Mouse (Mus musculus): ENCODE measurements around the gene Shf. TPM values are rescaled to one million over a fixed set of nuclear protein-coding genes. Genes with fewer than 3 reads are reported as not detected.
A peak's percentile ranks its signal among the peaks of the same experiment; 100 is the strongest.

Shf gene
- polyA plus RNA-seq, 1 experiment from 2014 or later = 3.5 TPM

GRCm38 (mm10) chr2:122354191-122354929 is 14.6 kb downstream of the Shf start:
- Histone ChIP-seq H3K4me1 (ENCODE audit: control insufficient read depth, insufficient read depth, low read length) (peaks cover 12% of the 10 kb centered on the region), H3K27ac (ENCODE audit: low read depth, low read length) (no peak overlapping the region), H3K9ac (ENCODE audit: low read depth, low read length) (no peak overlapping the region), H3K27me3 (ENCODE audit: control insufficient read depth, insufficient read depth, low read length) (no peaks in the 10 kb centered on the region), H3K36me3 (ENCODE audit: control insufficient read depth, insufficient read depth, low read length) (peaks cover 25% of the 10 kb centered on the region; the same call in 1 of the 2 replicates), H3K9me3 (ENCODE audit: control insufficient read depth, low read length) (no peaks in the 10 kb centered on the region), H3K4me3 (ENCODE audit: low read length) (no peak overlapping the region), H3K4me2 (replicated peaks; ENCODE audit: low read depth, low read length) (no peak overlapping the region)
- 71% methylated on average over 12 of the region's 12 CpGs for WGBS
- ATAC-seq (ENCODE audit: low FRiP score, low TSS enrichment) = no peak

DNA sequence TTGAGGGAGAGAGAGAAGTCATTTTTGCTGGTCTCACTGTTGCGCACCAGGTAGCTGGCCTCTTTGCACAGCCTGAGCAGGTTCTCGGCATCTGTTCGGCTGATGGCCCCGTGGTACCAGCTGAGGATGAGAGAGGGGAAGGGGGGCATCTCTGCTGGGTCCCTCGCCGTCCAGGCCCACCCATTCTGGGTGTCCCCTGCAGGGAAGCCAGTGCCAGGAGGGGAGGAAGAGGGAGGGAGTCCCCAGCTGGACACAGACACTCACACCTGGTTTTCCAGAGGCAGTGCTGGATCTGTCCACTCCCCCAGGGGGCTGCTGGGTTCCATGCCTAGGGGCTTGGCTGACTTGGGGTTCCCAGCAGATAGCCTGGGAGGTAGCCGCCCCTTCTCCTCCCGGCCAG is 15.2 kb downstream of the Shf start:
- Histone ChIP-seq H3K4me1 (ENCODE audit: control insufficient read depth, insufficient read depth, low read length) (peaks cover 17% of the 10 kb centered on the region), H3K27me3 (ENCODE audit: control insufficient read depth, insufficient read depth, low read length) (no peaks in the 10 kb centered on the region), H3K4me3 (ENCODE audit: low read length) (no peak overlapping the region), H3K4me2 (replicated peaks; ENCODE audit: low read depth, low read length) (no peak overlapping the region), H3K27ac (ENCODE audit: low read depth, low read length) (no peak overlapping the region), H3K36me3 (ENCODE audit: control insufficient read depth, insufficient read depth, low read length) (peaks cover 25% of the 10 kb centered on the region; the same call in 1 of the 2 replicates), H3K9ac (ENCODE audit: low read depth, low read length) (no peak overlapping the region), H3K9me3 (ENCODE audit: control insufficient read depth, low read length) (no peaks in the 10 kb centered on the region)
- ATAC-seq (ENCODE audit: low FRiP score, low TSS enrichment) = no peak
- WGBS = 81% methylated on average over 8 of the region's 8 CpGs

DNA sequence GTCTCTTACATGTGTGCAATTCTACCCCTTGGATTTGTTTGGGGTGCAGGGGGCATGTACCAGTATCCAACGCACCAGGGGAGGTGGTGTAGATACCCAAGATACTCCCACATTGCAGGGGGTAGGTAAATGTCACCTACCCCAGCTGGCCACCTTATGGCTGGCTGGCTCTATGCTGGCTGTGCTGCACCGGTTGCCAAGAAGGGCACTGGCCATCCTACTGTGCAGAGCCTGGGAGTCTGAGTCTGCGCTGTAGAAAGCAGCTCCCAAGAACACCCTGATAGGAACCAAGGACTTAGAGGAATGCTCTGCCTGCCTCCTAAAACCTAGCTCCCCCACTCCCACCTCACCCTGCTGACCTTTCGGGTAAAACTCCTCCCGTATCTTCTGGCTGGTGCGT is 16.0 kb downstream of the Shf start:
- peaks cover 17% of the 10 kb centered on the region for H3K4me1 ChIP-seq (ENCODE audit: control insufficient read depth, insufficient read depth, low read length)
- ATAC-seq (ENCODE audit: low FRiP score, low TSS enrichment) = no peak
- H3K27ac ChIP-seq (ENCODE audit: low read depth, low read length) = no peak overlapping the region
- no peak overlapping the region for H3K4me2 ChIP-seq (replicated peaks; ENCODE audit: low read depth, low read length)
- H3K36me3 ChIP-seq (ENCODE audit: control insufficient read depth, insufficient read depth, low read length) = peaks cover 25% of the 10 kb centered on the region; the same call in 1 of the 2 replicates
- H3K9me3 ChIP-seq (ENCODE audit: control insufficient read depth, low read length) = no peaks in the 10 kb centered on the region
- H3K4me3 ChIP-seq (ENCODE audit: low read length) = no peak overlapping the region
- WGBS = 53% methylated on average over 6 of the region's 6 CpGs
- H3K27me3 ChIP-seq (ENCODE audit: control insufficient read depth, insufficient read depth, low read length) = no peaks in the 10 kb centered on the region
- H3K9ac ChIP-seq (ENCODE audit: low read depth, low read length) = no peak overlapping the region

DNA sequence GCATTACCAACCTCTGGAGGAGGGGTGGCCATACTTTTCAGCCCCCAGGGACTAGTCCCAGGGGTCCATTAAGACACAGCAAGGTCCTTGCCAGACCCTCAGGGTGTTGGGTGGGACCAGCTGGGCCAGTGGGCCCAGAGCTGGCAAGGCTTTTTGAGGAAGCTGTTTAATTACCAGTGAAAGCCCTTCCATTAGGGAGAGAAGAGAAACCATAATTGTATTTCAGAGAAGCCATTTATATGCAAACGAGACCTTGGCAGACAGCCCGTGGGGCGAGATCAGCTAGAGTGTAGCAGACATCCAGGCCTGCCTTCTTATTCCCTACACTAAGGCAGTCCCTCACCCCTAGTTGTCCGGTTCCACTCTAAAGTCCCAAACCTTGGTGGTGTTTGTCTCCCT is 17.0 kb downstream of the Shf start:
- H3K27ac ChIP-seq (ENCODE audit: low read depth, low read length) = no peak overlapping the region
- H3K27me3 ChIP-seq (ENCODE audit: control insufficient read depth, insufficient read depth, low read length) = no peaks in the 10 kb centered on the region
- H3K4me1 ChIP-seq (ENCODE audit: control insufficient read depth, insufficient read depth, low read length) = peaks cover 19% of the 10 kb centered on the region
- H3K9me3 ChIP-seq (ENCODE audit: control insufficient read depth, low read length) = no peaks in the 10 kb centered on the region
- H3K9ac ChIP-seq (ENCODE audit: low read depth, low read length) = no peak overlapping the region
- H3K4me3 ChIP-seq (ENCODE audit: low read length) = no peak overlapping the region
- no peak overlapping the region for H3K4me2 ChIP-seq (replicated peaks; ENCODE audit: low read depth, low read length)
- 59% methylated on average over 4 of the region's 4 CpGs for WGBS
- no peak for ATAC-seq (ENCODE audit: low FRiP score, low TSS enrichment)
- peaks cover 20% of the 10 kb centered on the region; the same call in 1 of the 2 replicates for H3K36me3 ChIP-seq (ENCODE audit: control insufficient read depth, insufficient read depth, low read length)

DNA sequence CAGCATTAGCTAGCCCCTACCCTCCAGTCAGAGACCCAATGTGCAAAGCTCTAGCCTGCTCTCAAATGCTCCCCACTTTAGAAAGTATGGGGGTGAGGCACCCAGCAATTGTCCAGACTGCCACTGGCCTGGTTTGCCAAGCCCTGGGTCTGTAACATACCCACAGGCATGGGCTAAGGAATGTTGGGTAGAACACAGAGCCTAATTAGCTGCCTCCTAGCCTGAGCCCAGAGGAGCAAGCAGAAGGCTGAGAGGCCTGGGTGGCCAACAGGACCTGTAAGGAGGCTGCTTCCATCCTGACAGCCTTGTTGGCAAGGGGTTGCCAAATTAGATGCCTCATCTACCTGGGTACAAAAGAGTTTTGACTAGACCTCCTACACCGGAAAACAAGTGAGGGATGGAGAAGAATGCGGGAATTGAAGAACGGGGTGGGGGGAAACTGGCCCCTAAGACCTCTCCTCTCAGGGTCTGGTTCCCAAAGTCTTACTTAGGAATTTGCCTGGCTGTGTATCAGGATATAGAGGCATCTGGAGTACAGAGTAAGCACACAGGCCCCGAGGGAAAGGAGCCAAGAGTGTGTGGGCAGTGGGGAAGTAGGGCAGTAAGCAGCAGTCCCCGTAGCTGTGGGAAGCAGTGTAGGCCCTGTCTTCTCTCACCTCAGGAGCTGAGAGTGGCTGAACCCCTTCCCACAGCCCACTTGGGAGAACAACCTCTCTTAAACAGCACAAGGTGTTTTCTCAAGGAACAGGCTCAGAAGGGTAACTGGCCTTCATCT is 17.6 kb downstream of the Shf start:
- H3K27ac ChIP-seq (ENCODE audit: low read depth, low read length) = no peak overlapping the region
- WGBS = 75% methylated on average over 5 of the region's 5 CpGs
- no peak overlapping the region for H3K4me3 ChIP-seq (ENCODE audit: low read length)
- no peak overlapping the region for H3K9ac ChIP-seq (ENCODE audit: low read depth, low read length)
- ATAC-seq (ENCODE audit: low FRiP score, low TSS enrichment) = no peak
- H3K36me3 ChIP-seq (ENCODE audit: control insufficient read depth, insufficient read depth, low read length) = peaks cover 15% of the 10 kb centered on the region; the same call in 1 of the 2 replicates
- peaks cover 19% of the 10 kb centered on the region for H3K4me1 ChIP-seq (ENCODE audit: control insufficient read depth, insufficient read depth, low read length)
- H3K9me3 ChIP-seq (ENCODE audit: control insufficient read depth, low read length) = no peaks in the 10 kb centered on the region
- H3K27me3 ChIP-seq (ENCODE audit: control insufficient read depth, insufficient read depth, low read length) = no peaks in the 10 kb centered on the region
- no peak overlapping the region for H3K4me2 ChIP-seq (replicated peaks; ENCODE audit: low read depth, low read length)

DNA sequence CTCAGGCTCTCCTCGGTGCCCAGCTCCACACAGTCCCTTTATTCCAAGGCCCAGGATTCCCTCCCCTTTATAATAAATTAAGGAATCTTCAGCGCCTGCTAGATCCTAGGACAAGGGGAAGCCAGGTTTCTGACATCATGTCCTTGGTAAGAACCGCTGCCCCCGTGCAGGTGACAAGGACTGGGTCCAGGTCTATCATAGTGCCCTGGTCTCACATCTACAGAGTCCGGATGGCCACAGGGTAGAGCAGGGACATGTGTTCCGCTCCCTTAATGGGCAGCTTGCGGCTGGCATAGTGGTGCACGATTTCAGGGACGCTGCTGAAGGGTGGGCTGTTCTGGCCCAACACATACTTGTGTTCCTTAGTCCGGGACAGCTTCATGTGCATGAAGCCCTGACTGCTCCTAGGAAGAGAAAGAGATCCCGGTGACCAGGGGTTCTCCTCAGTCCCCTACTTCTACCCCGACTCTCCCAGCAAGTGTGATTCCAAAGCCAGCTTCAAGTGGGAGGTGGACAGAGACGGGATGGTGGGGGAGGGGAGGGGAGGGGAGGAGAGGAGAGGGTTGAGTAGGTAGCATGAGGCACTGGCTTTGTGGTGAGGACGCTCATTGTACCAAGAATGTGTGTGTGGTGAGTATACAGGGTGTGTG is 19.7 kb downstream of the Shf start:
- Histone ChIP-seq H3K36me3 (ENCODE audit: control insufficient read depth, insufficient read depth, low read length) (peaks cover 15% of the 10 kb centered on the region; the same call in 1 of the 2 replicates), H3K27ac (ENCODE audit: low read depth, low read length) (peak overlapping the region; percentile 92), H3K4me2 (replicated peaks; ENCODE audit: low read depth, low read length) (peak overlapping the region; percentile 76), H3K4me3 (ENCODE audit: low read length) (peak overlapping the region; percentile 62), H3K4me1 (ENCODE audit: control insufficient read depth, insufficient read depth, low read length) (peaks cover 19% of the 10 kb centered on the region), H3K9me3 (ENCODE audit: control insufficient read depth, low read length) (no peaks in the 10 kb centered on the region), H3K9ac (ENCODE audit: low read depth, low read length) (peak overlapping the region; percentile 75), H3K27me3 (ENCODE audit: control insufficient read depth, insufficient read depth, low read length) (no peaks in the 10 kb centered on the region)
- WGBS = 10% methylated on average over 14 of the region's 14 CpGs
- peak; percentile 53 for ATAC-seq (ENCODE audit: low FRiP score, low TSS enrichment)

GRCm38 (mm10) chr2:122348531-122349131 is 20.3 kb downstream of the Shf start:
- peak overlapping the region; percentile 92 for H3K27ac ChIP-seq (ENCODE audit: low read depth, low read length)
- H3K36me3 ChIP-seq (ENCODE audit: control insufficient read depth, insufficient read depth, low read length) = peaks cover 11% of the 10 kb centered on the region; the same call in 1 of the 2 replicates
- peaks cover 19% of the 10 kb centered on the region for H3K4me1 ChIP-seq (ENCODE audit: control insufficient read depth, insufficient read depth, low read length)
- under 1% methylated on average over 54 of the region's 63 CpGs for WGBS
- peak overlapping the region; percentile 76 for H3K4me2 ChIP-seq (replicated peaks; ENCODE audit: low read depth, low read length)
- H3K4me3 ChIP-seq (ENCODE audit: low read length) = peak overlapping the region; percentile 62
- H3K9me3 ChIP-seq (ENCODE audit: control insufficient read depth, low read length) = no peaks in the 10 kb centered on the region
- peak; percentile 92 for ATAC-seq (ENCODE audit: low FRiP score, low TSS enrichment)
- no peaks in the 10 kb centered on the region for H3K27me3 ChIP-seq (ENCODE audit: control insufficient read depth, insufficient read depth, low read length)
- peak overlapping the region; percentile 75 for H3K9ac ChIP-seq (ENCODE audit: low read depth, low read length)

DNA sequence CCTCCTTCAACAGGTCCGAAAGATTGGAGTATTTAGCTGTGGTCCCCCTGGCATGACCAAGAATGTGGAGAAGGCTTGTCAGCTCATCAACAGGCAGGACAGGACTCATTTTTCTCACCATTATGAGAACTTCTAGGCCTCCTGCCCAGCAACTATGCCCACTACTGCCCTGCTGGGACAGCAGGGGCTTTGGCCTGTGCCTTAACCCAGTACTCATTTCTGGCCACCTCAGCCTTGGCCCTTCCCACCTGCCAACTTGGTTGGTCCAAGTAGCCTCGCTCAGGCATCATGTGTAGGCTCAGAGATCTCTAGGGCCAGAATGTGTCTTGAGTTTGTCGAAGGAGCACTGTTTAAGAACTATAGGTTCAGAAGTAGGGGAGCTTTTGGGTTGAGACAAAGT is 21.7 kb downstream of the Shf start:
- 96% methylated on average over 3 of the region's 3 CpGs for WGBS
- ATAC-seq (ENCODE audit: low FRiP score, low TSS enrichment) = no peak
- Histone ChIP-seq H3K27me3 (ENCODE audit: control insufficient read depth, insufficient read depth, low read length) (no peaks in the 10 kb centered on the region), H3K9me3 (ENCODE audit: control insufficient read depth, low read length) (no peaks in the 10 kb centered on the region), H3K4me3 (ENCODE audit: low read length) (no peak overlapping the region), H3K27ac (ENCODE audit: low read depth, low read length) (no peak overlapping the region), H3K4me2 (replicated peaks; ENCODE audit: low read depth, low read length) (no peak overlapping the region), H3K36me3 (ENCODE audit: control insufficient read depth, insufficient read depth, low read length) (peaks cover 4% of the 10 kb centered on the region; the same call in 1 of the 2 replicates), H3K4me1 (ENCODE audit: control insufficient read depth, insufficient read depth, low read length) (peaks cover 15% of the 10 kb centered on the region), H3K9ac (ENCODE audit: low read depth, low read length) (no peak overlapping the region)

Data from kidney, embryonic 14.5 days (tissue).